Mouse (Mus musculus): Measurements from ENCODE around the gene Zfp93. TPM values are rescaled to one million over a fixed set of nuclear protein-coding genes. Genes with fewer than 3 reads are reported as not detected.
"Not testable (repeated sequence)": the region's sequence is repeated elsewhere in the genome, so short reads cannot be mapped to it uniquely, and the experiment has no call there.

Zfp93 gene
- polyA plus RNA-seq, 1 experiment from 2014 or later = 6.1 TPM

DNA sequence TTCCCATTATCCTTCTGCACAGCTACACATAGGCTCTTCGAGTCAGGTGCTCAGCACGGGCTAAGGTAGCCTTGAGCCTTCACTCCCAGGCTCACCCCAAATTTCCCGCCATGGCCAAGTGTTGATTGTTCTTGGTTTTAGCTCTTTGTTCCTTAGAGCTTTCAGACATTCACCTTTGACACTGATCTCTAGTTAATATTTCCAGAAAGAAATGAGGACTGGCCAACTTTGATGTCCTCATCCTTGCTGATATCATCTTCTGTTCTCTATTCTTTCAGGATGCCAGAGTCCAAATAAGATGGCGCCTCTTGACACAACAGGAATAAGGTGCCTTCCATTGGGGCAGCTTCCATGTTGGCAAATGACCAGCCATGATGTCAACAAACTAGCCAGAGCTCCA is 4.2 kb downstream of the Zfp93 start:
- H3K4me3 ChIP-seq (replicated peaks) = no peak overlapping the region
- no peak overlapping the region for H3K4me2 ChIP-seq (replicated peaks)
- no peaks in the 10 kb centered on the region for H3K4me1 ChIP-seq (replicated peaks)
- no peak for ATAC-seq
- WGBS = 90% methylated on average over 4 of the region's 4 CpGs
- no peak overlapping the region for H3K27ac ChIP-seq
- H3K9ac ChIP-seq = no peak overlapping the region
- H3K9me3 ChIP-seq = no peaks in the 10 kb centered on the region
- H3K27me3 ChIP-seq (replicated peaks) = no peaks in the 10 kb centered on the region
- 0 out of 2 replicates have a peak, but pooled peaks cover 10% of the 10 kb centered on the region for H3K36me3 ChIP-seq

DNA sequence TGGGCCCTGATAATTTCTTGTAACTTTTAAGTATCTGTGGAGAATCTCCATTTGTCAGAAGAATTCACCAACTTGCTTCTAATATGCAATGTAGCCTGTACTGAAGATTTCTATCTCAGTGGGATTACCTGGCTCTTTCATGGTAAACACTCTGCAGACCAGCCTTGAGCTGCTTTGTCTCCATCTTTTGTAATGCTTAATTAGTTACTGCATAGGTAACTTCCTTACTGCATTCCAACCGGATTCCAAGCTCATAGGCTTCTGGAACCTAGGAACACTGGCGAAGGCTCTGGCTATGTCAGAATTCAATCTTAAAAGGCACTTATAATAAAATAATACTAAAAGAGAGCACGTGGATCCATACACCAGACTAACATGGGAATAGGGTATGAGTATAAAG is 8.6 kb downstream of the Zfp93 start:
- H3K4me3 ChIP-seq (replicated peaks); H3K27ac ChIP-seq; H3K9me3 ChIP-seq; H3K27me3 ChIP-seq (replicated peaks); H3K9ac ChIP-seq; ATAC-seq; H3K4me1 ChIP-seq (replicated peaks); H3K4me2 ChIP-seq (replicated peaks): not testable (repeated sequence)
- 88% methylated on average over 3 of the region's 3 CpGs for WGBS
- H3K36me3 ChIP-seq = 0 out of 2 replicates have a peak, but pooled peaks cover 10% of the 10 kb centered on the region

DNA sequence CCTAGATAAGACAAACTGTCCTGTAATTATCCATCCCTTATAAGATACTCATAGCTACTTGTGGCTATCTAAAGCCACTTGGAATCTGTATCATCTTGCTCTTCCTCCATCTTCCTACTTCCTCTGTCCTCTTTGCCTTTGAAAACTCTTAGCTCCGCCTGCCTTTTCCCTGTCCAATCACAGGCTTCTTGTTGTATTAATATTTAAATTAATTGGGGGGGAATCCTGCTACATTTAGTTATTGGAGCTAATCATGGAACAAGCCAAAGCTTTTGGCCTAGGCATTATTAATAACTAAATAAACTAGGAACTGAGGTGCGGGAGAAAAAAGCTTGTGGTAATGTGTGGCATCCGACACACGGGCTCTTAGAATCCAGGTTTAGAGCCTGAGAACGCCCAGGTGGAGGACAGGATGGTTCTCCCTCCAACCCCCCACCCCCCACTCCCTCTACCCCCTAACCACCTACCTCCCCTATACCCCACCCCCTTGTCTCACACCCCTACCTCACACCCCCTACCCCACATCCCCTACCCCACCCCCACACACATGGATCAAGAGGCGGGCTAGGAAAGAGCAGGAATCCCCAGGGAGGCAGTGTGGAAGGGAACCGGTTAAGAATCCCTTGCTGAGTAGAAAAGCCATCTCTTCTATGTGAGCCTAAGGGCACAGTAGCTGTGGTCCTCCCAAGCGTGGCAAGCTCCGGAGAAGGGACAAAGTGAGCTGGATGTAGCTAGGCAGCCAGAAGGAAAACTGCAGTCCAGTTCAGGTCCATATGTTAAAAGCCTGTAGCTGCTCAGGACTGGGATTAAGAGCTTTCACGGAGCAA is 10.0 kb downstream of the Zfp93 start:
- Histone ChIP-seq H3K27ac (no peak overlapping the region), H3K4me2 (replicated peaks) (no peak overlapping the region), H3K9ac (no peak overlapping the region), H3K4me1 (replicated peaks) (no peaks in the 10 kb centered on the region), H3K27me3 (replicated peaks) (no peaks in the 10 kb centered on the region), H3K9me3 (no peaks in the 10 kb centered on the region), H3K36me3 (no peaks in the 10 kb centered on the region), H3K4me3 (replicated peaks) (no peak overlapping the region)
- no peak for ATAC-seq
- WGBS = 59% methylated on average over 10 of the region's 10 CpGs

DNA sequence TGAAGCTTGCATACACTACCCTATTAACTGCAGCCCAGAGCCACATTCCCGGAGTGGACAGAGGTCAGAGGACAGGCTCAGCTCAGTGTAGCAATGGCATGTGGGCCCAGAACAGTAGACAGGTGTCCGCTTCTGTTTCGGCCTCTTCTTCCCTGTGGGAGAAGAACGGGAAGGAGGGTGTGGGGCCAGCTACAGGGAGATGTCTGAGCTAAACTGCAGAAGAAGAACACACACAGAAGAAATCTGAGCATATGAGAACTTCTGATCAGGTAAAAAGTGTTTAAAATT is 10.6 kb downstream of the Zfp93 start:
- 50% methylated on average over 4 of the region's 4 CpGs for WGBS
- no peak for ATAC-seq
- no peak overlapping the region for H3K27ac ChIP-seq
- H3K27me3 ChIP-seq (replicated peaks) = no peaks in the 10 kb centered on the region
- no peak overlapping the region for H3K4me2 ChIP-seq (replicated peaks)
- H3K9ac ChIP-seq = no peak overlapping the region
- H3K36me3 ChIP-seq = no peaks in the 10 kb centered on the region
- H3K4me3 ChIP-seq (replicated peaks) = no peak overlapping the region
- H3K9me3 ChIP-seq = no peaks in the 10 kb centered on the region
- H3K4me1 ChIP-seq (replicated peaks) = no peaks in the 10 kb centered on the region

DNA sequence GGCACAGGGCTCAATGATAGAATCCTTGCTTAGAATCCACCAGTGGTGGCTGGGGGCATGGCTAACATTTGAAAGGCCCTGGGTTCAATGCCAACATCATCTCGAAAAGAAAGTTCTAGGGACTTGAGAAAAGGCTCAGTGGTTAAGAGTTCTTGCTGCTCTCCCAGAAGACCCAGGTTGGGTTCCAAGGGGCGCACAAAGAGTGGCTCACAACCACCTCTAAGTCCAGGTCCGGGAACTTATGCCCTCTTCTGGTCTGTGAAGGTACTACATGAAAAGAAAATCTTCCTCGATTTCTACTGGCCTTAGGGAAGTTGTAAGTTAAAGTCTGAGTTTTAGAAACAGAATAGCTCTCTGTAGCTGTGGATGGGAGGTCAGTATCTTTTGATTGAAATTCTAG is 15.9 kb downstream of the Zfp93 start:
- Histone ChIP-seq H3K27ac (no peak overlapping the region), H3K4me2 (replicated peaks) (no peak overlapping the region), H3K4me3 (replicated peaks) (no peak overlapping the region), H3K27me3 (replicated peaks) (no peaks in the 10 kb centered on the region), H3K9ac (no peak overlapping the region), H3K36me3 (peaks cover 11% of the 10 kb centered on the region), H3K9me3 (no peaks in the 10 kb centered on the region), H3K4me1 (replicated peaks) (no peaks in the 10 kb centered on the region)
- 51% methylated on average over 4 of the region's 4 CpGs for WGBS
- no peak for ATAC-seq

DNA sequence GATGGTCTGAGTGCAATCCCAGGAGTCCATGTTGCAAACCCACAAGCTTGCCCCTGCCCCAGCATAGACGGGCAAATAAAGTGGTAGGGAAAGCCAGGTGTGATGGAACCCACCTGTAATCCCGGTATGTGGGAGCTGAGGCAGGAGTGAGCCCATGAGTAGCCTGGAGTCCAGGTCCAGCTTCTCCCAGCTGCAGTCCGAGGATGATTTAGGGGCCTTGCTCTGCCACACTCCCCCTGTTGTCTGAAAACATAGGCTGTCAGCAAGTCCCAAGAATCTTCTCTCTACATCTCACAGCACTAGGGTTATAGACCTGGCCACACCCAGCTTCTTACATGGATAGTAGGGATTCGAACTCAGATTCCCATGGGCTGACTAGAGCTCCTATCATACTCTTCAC is 16.7 kb downstream of the Zfp93 start:
- ATAC-seq = no peak
- 80% methylated on average over 4 of the region's 4 CpGs for WGBS
- no peaks in the 10 kb centered on the region; the same call in 1 of the 2 replicates for H3K9me3 ChIP-seq
- H3K27me3 ChIP-seq (replicated peaks) = no peaks in the 10 kb centered on the region
- no peak overlapping the region for H3K27ac ChIP-seq
- no peak overlapping the region for H3K9ac ChIP-seq
- H3K4me1 ChIP-seq (replicated peaks) = no peaks in the 10 kb centered on the region
- peaks cover 19% of the 10 kb centered on the region for H3K36me3 ChIP-seq
- no peak overlapping the region for H3K4me2 ChIP-seq (replicated peaks)
- H3K4me3 ChIP-seq (replicated peaks) = no peak overlapping the region

DNA sequence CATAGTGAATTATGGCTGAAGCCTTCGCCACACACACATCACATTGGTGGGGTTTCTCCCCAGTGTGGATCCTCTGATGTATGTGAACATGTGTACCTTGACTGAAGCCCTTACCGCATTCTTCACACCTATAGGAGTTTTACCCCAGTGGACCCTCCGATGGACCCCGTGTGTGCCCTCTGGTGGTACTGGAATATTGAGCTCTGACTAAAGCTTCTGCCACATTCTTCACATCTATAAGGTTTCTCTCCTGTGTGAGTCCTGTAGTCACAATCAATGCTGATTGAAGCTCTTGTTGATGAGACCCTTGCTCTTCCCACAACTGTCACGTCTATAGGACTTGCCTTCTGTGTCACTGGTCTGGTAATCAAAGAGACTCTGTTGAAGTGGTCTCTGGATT is 17.4 kb downstream of the Zfp93 start:
- Histone ChIP-seq H3K9me3 (no peaks in the 10 kb centered on the region; the same call in 1 of the 2 replicates), H3K27me3 (replicated peaks) (no peaks in the 10 kb centered on the region), H3K27ac (no peak overlapping the region), H3K4me3 (replicated peaks) (no peak overlapping the region), H3K9ac (no peak overlapping the region), H3K36me3 (peaks cover 26% of the 10 kb centered on the region), H3K4me1 (replicated peaks) (no peaks in the 10 kb centered on the region), H3K4me2 (replicated peaks) (no peak overlapping the region)
- 84% methylated on average over 5 of the region's 5 CpGs for WGBS
- ATAC-seq = no peak

DNA sequence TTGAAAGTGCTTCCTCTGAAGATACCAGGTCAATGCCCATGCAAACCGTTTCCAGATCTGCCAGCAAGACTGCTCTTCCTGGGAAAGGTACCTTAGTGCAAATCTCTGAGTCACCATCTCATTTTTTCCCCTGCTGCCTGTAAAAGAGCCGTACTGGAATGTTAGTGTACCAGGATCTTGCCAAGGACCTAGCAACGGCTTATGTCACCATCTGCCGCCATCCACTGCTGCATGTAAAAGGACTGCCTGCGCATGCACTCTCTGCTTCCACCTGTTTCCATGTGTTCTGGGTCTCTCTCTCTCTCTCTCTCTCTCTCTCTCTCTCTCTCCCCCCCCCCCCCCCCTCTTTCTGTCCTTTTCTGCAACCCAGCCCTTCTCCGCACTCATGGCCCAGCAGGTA is 18.3 kb downstream of the Zfp93 start:
- Histone ChIP-seq H3K36me3 (peaks cover 26% of the 10 kb centered on the region), H3K4me1 (replicated peaks) (no peaks in the 10 kb centered on the region), H3K27ac (no peak overlapping the region), H3K4me3 (replicated peaks) (no peak overlapping the region), H3K9ac (no peak overlapping the region), H3K27me3 (replicated peaks) (no peaks in the 10 kb centered on the region), H3K4me2 (replicated peaks) (no peak overlapping the region), H3K9me3 (no peaks in the 10 kb centered on the region; the same call in 1 of the 2 replicates)
- ATAC-seq = no peak
- WGBS = 90% methylated on average over 6 of the region's 6 CpGs

DNA sequence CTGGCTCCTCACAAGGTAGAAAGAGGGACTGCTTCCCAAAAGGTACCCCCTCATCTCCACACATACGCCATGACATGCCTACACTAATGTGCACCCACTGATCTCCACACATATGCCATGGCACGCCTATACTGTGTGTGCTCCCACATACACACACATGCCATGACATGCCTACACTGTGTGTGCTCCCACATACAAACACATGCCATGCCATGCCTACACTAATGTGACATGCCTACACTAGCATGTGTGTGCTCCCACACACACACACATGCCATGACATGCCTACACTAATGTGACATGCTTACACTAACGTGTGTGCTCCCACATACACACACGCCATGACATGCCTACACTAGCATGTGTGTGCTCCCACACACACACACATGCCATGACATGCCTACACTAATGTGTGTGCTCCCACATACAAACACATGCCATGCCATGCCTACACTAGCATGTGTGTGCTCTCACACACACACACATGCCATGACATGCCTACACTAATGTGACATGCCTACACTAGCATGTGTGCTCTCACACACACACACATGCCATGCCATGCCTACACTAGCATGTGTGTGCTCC is 20.0 kb downstream of the Zfp93 start:
- Histone ChIP-seq H3K4me1 (replicated peaks) (no peaks in the 10 kb centered on the region), H3K36me3 (peaks cover 34% of the 10 kb centered on the region), H3K4me2 (replicated peaks) (no peak overlapping the region), H3K9ac (no peak overlapping the region), H3K9me3 (no peaks in the 10 kb centered on the region; the same call in 1 of the 2 replicates), H3K27ac (no peak overlapping the region), H3K4me3 (replicated peaks) (no peak overlapping the region), H3K27me3 (replicated peaks) (no peaks in the 10 kb centered on the region)
- ATAC-seq = no peak
- 94% methylated on average over 4 of the region's 4 CpGs for WGBS

DNA sequence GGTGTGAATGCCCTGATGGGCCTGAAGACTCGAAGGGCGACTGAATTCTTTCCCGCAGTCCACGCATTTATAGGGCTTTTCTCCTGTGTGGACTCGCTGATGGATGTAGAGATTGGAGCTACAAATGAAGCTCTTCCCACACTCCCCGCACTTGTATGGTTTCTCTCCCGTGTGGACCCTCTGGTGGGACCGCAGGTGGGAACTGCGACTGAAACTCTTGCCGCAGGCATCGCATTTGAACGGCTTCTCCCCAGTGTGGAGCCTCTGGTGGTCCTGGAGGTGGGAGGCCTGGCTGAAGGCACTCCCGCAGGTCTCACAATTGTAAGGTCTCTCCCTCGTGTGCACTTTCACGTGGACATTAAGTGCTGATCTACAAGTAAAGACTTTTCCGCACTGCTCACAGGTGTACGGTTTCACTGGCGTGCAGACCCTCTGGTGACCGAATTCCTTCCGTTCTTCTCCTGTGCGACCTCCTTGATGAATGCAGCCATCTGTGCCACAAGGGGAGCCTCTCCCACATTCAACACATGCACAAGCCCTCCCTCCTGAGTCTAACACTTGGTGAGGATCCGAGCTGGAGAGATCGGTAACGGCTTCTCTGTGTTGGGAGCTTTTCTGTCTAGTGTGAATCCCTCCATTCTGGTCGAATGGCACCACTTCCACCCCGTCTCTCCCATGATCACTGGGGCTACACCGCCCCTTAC is 21.3 kb downstream of the Zfp93 start:
- Histone ChIP-seq H3K4me2 (replicated peaks) (no peak overlapping the region), H3K9me3 (no peaks in the 10 kb centered on the region; the same call in 1 of the 2 replicates), H3K4me1 (replicated peaks) (no peaks in the 10 kb centered on the region), H3K4me3 (replicated peaks) (no peak overlapping the region), H3K9ac (no peak overlapping the region), H3K27ac (no peak overlapping the region), H3K27me3 (replicated peaks) (no peaks in the 10 kb centered on the region), H3K36me3 (peaks cover 36% of the 10 kb centered on the region)
- 91% methylated on average over 27 of the region's 27 CpGs for WGBS
- ATAC-seq = no peak

DNA sequence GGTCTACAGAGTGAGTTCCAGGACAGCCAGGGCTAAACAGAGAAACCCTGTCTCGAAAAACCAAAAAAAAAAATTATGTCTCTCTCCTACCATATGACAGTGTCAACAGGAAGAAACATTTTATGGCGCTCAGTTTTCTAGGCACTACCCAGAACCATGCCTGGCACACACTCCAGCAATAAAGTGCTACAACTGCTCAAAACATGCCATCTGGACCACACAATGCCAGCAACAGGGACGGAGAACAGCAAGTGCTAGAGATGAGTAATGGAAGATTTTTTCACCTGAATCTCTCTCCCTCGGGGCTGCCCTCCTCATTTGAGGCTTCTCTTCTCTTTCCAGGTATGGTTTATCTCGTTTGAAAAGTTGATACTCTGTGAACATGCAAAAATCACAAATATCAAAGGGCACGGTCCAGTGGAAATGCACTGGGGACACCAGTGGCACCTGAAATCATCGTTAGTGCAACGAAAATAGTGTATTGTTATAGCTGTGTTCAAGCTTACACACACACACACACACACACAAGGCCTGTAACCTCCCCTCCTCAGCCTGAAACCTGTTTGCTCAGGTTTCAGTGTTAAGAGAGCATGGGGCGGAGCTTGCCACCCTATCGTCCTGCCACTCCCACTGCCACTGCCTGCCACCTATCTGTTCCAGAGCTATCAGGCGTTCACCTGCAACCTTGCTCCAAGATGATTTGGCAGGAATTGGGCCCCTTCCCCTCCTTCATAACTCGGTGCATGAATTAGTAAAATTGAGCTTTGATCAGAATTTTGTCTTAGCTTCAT is 23.0 kb downstream of the Zfp93 start:
- ATAC-seq = peak; percentile 64

DNA sequence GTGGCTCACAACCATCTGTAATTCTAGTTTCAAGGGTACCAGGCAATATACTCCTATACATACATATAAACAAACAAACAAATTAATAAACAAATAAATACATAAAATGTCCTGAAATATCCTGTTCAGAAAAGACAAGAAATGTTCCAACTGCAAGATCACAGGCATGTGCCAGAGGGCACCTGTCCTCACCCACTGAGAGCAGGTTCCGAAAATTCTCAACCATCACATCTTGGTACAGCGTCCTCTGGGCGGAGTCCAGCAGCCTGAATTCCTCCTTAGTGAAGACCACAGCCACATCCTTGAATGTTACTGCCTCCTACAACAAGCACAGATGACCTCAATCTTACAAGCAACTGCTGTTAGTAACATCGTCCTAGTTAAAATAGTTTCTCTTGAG is 24.5 kb downstream of the Zfp93 start:
- ATAC-seq = no peak
- H3K4me2 ChIP-seq (replicated peaks) = no peak overlapping the region
- no peak overlapping the region for H3K4me3 ChIP-seq (replicated peaks)

More for the DNA sequence above, 23.0 kb downstream of the Zfp93 start:
- Histone ChIP-seq H3K9ac (no peak overlapping the region), H3K4me1 (replicated peaks) (0 out of 2 replicates have a peak, but pooled peaks cover 4% of the 10 kb centered on the region), H3K36me3 (peaks cover 36% of the 10 kb centered on the region), H3K27me3 (replicated peaks) (no peaks in the 10 kb centered on the region), H3K4me3 (replicated peaks) (no peak overlapping the region), H3K4me2 (replicated peaks) (no peak overlapping the region), H3K9me3 (no peaks in the 10 kb centered on the region; the same call in 1 of the 2 replicates), H3K27ac (no peak overlapping the region)
- 73% methylated on average over 12 of the region's 12 CpGs for WGBS

More for the DNA sequence above, 24.5 kb downstream of the Zfp93 start:
- WGBS = 95% methylated on average over 4 of the region's 4 CpGs
- Histone ChIP-seq H3K36me3 (peaks cover 36% of the 10 kb centered on the region), H3K27me3 (replicated peaks) (no peaks in the 10 kb centered on the region), H3K27ac (no peak overlapping the region), H3K9ac (no peak overlapping the region), H3K4me1 (replicated peaks) (0 out of 2 replicates have a peak, but pooled peaks cover 5% of the 10 kb centered on the region), H3K9me3 (no peaks in the 10 kb centered on the region; the same call in 1 of the 2 replicates)
